Mouse (Mus musculus): Measurements from ENCODE around the gene S100a5.

Gene S100a5

GRCm38 (mm10) chr3:90627366-90627765 lies 19.0 kb downstream of the S100a5 start:
- no peak for DNase-seq

GRCm38 (mm10) chr3:90627807-90628206 lies 19.5 kb downstream of the S100a5 start:
- DNase-seq, result peak in 1 of 2 experiments; percentile 6

GRCm38 (mm10) chr3:90629298-90629697 lies 21.0 kb downstream of the S100a5 start:
- no peak for DNase-seq

DNA sequence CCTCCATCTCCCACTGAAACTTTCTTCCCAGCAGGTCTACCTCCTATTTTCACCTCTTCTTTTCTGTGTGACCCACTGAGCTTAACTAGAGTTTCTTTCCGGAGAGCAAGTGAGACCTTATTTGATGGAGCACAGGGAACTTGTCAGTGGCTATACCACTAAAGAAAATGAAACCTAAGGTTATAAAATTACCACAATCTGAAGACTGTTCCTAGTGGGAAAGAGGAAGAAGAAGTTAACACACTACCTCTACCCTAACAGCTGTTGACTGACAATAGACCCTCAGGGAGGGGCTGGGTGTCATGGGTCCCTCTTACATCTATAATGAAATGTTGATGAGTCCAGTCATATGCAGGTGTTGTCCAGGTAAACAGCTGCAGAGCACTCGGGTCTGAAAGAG lies 23.7 kb downstream of the S100a5 start:
- no peak for DNase-seq

DNA sequence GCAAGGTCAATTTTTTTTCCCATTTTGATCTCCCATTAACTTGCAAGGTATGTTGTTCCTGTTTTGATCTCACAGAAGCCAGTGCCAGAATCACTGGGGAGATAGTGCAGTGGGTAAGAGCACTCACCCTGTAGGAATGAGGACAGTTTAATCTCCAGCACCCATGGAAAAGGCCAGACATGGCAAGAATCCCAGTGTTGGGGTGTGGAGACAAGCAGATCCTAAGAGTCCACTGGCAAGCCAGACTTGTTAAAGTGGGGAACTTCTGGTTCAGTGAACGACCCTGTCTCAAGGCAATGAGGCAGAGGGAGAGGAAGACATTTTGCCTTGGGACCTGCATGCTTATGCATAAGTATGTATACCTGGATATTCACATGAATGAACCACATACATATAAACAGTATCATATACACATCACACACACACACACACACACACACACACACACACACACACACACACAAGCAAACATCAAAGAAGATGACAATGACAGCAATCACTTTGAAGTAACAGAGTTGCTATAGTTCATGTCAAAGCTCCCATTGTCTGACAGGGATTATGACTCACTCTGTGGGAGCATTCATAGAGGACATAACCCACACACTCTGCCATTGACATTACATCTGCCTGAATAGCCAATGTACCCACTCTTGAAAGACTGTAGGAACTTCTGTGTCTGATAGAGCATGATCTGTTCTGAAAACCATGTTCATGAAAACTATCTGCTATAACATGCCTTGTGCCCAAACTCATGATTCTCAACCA lies 30.4 kb downstream of the S100a5 start:
- DNase-seq, result no peak

DNA sequence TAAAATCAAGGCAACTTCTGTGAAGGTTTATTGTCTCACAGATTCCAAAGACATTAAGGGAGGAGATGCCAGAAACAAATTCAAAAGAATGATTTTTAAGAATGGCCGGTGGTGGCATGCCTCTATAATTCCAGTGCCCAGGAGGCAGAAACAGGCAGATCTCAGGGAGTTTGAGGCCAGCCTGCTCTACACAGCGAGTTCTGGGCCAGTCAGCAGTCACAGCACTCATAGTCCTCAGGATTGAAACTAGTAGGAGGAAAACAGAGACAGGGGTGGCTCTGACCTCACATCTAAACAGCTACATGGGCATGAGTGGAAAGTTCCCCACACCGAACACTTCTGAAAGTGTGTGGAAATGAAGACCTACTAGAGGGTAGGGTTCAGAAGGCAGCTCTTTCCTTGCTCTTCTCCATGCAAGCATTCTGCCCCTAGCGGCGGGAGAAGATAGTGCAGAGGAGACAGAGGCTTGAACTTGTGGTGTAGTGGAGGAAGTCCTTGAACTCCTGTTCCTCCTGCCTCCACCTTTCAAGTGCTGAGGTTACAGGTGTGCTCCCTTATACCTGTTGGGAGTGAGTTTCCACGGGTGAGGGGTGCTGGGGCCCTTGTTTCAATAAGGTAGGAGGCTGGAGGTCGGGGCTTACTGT lies 31.3 kb downstream of the S100a5 start:
- DNase-seq, result peak in 1 of 2 experiments; percentile 23

DNA sequence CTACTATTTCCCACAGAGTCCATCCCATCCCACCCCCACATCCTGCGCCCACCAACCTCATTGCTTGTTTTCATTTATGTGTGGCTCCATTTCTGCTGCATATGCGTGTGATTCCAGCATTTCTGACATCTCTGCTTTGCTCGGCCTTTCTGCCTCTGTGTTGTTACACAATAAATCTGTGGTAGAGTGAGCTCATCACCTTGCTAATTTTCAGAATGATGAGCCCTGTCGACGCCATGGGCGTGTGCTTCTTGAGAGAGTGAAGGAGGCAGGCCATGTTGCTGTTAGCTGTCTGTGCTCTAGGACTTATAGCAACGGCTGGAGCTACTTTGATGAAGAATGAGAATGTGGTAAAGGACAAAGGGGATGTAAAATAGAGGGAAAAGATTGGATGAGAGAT lies 32.7 kb downstream of the S100a5 start:
- DNase-seq, result no peak

DNA sequence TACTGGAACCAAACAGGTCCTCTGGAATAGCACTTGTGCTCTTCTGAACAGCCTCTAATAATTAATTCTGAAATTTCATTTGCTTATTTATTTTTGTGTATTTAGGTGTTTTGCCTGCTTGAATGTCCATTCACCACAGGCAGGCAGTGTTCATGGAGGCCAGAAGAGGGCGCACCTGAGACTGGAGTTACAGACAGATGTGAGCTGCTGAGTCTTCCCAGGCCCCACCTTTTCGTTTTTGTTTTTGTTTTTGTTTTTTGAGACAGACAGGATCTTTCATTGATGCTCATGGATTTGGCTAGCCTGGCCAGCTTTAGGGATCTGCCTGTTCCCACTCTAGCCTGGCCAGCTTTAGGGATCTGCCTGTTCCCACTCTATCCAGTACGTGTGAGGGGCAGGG lies 35.9 kb downstream of the S100a5 start:
- DNase-seq, result peak; percentile 13 to 66

DNA sequence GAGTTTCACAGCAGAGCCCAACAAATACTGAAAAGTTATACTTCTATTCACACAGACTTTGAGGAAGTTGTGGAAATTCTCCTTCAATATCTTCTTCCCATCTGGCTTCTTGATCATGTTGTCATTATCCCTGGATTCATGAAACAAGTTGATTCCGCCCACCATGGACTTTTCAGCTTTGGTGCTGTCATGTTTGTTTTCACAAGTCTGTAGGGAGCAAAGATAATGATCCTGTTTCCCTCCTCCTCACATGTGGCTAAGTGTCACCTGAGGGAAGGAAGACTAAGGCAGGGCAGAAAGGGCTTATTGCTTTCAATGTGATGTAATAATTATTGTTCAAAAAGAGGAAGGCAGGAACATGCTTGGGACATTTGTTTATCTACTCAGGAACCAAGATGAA lies 39.0 kb downstream of the S100a5 start:
- DNase-seq, result no peak

GRCm38 (mm10) chr3:90648981-90649380 lies 40.7 kb downstream of the S100a5 start:
- no peak for DNase-seq

- no peak for DNase-seq
Measured at GRCm38 (mm10) chr3:90649832-90650231, 41.5 kb downstream of the S100a5 start.

DNA sequence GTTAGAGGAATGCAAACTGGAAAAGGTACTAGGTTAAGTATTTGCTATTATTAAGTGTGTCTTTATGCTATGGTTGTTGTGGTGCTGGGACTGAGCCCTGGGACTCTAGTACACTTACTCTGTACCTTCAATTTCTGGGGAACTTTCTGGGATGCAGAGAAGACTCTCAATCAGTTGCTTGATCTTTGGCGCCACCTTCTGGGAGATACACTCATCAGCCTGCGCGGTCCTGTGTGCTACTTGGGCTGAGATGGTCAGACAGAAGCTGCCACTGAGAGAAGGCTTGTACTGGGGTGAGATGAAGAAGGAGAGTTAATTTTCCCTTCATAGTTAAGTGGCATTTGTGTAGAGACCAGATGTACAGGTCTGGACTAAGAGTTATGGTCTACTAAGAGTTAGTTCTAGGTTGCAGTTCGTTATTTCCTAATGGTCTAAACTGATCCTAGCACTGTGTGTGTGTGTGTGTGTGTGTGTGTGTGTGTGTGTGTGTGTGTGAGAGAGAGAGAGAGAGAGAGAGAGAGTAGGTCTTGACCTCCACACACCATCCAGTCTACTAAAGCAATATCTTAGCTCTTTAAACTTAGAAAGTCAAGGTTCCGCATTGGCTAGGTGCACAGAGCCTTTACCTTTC lies 44.7 kb downstream of the S100a5 start:
- peak; percentile 14 to 72 for DNase-seq

DNA sequence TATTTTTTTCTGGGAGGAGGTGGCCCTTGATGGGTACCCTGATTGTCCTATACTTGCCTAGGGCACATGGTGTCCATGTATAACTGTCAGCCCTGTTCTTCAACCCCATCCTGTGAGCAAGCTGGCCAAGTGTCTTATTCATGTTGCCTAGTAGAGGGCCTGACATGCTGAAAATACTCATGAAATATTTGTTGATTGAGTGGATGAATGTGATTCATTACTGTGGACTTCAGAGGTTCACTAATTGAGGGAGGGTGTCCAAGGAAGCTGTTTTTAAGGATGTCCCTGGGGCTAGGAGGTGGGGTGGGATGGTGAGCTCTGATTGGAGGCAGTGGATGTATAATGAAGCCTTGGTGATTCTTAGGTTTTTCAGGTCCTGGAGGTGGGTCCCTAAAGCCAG lies 45.4 kb downstream of the S100a5 start, which contains the start of gene S100a7a:
S100a7a (plus strand) TSS at position 301 of the 400 bp plus-strand sequence.
- no peak for DNase-seq

DNA sequence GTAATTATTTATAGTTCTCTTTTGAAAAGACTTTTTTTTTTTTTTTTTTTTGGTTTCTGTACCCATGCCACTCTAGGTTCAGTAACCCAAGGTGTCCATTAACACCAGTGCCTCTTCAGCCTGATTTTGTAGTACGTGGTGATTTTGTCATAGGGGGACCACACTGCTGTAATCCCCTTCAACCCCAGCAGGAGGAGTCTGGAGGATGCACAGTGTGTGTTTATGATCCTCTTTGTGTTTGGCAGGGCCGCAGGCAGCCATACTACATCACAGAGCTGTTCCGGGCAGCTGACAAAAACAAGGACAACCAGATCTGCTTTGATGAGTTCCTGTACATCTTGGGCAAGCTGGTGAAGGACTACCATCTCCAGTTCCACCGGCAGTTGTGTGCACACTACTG lies 49.1 kb downstream of the S100a5 start:
- DNase-seq, result no peak

DNA sequence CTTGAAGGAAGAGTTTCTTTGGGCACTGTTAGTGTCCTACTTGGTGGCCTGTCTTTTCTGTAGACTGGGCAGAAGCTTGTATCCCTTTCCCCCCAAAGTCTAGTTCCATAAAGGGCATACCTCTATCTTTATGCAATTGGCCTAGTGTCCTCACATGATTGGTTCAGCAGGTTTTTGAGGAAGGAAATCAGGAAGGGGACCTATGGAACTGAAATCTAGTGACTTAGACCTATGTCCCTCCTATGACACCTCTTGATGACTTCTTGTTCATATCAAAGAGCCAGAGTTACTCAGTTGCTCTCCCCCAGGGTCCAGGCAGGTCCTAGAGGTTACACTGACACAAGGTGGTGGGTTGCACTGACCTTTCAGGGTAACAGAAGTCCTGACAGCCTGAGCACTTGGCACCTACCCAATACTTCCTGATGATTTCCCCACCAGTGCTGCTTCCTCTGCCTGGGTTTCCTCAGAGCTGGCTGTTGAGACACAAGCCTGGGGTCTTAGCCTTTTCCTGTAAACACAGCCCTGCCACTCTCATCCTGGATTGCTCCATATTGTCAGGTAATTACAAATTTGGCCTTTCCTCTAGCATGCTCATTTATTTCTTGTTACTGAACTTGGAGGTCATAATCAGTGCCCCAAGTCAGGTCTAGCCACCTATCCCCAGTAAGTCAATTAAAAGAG lies 51.2 kb downstream of the S100a5 start:
- no peak for DNase-seq

All from kidney, adult 8-10 months (tissue).